Mouse (Mus musculus) liver, adult 2 months (tissue): ENCODE measurements at regions not wholly inside any gene's neighbourhood (a gene's known extent, or its start where the extent isn't known, plus 50 kb on each side); places are given as distances from the start of the nearest gene placed in this dataset.

Experiments used
- CTCF ChIP-seq: fragments of 200-500 bp; IDR thresholded peaks from 2 replicates; pipeline ENCODE4 v1.5.1; 2011; ENCODE audit warnings: low read depth, low read length, control low read depth
- POLR2A ChIP-seq: fragments of 200-500 bp; IDR thresholded peaks from 2 replicates; pipeline ENCODE4 v1.6.1; 2011; ENCODE audit warnings: low read length, control low read depth; ENCODE audit not compliant: insufficient read depth; ENCODE audit errors: extremely low read depth

DNA sequence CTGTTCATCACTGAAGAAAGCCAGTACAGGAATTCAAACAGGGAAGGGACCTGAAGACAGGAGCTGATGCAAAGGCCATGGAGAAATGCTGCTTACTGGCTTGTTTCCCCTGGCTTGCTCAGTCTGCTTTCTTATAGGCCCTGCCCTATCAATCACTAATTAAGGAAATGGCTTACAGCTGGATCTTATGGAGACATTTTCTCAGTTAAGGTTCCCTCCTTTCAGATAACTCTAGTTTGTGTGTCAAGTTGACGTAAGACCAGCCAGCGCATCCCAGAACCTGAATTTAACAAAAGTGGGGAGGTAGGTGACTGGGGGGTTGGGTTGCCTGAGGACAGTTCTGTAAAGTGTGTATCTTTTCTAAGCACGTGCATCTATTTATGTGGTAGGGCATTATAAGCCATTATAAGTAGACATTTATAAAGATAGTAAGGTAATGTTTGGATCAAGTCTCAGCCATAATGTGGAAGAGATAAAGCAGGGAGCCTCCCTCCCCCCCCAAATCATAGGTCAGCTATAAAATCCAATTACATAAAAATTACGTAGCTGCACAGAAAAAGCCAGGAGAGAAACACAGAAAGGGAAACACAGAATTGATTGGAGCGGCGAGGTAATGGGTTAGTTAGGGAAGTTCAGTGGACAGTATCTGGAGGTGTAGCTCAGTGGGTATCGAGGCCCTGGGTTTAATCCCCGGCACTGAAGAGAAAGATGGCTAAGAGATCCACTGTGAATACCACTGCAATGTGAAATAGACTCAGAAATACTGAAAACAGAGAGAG, 108.6 kb upstream of the Cpm start:
- TF ChIP-seq CTCF (no peak), POLR2A (no peak)
